Mouse (Mus musculus) neural tube, embryonic 13.5 days (tissue): ENCODE measurements at regions not wholly inside any gene's neighbourhood (a gene's known extent, or its start where the extent isn't known, plus 50 kb on each side); places are given as distances from the start of the nearest gene placed in this dataset.
A peak's percentile ranks its signal among the peaks of the same experiment; 100 is the strongest.

Source experiments
- ATAC-seq: fragments of 200-750 bp; cut with Nextera tagmentation; 2 replicates; pipeline ENCODE4 v1.8.0; 2017; ENCODE audit warnings: low read depth, mild to moderate bottlenecking, moderate TSS enrichment, moderate library complexity
- H3K27ac ChIP-seq: fragments of 300-500 bp; sonication (generic); replicated peaks from 2 replicates; pipeline ENCODE4 v1.5.1; 2015; ENCODE audit warnings: moderate library complexity, mild to moderate bottlenecking, inconsistent platforms
- H3K27me3 ChIP-seq: fragments of 300-500 bp; sonication (generic); 2 replicates; pipeline ENCODE4 v1.6.1; 2015; ENCODE audit warnings: mild to moderate bottlenecking, inconsistent platforms
- H3K36me3 ChIP-seq: fragments of 300-500 bp; sonication (generic); 2 replicates; pipeline ENCODE4 v1.6.1; 2015; ENCODE audit warnings: mild to moderate bottlenecking, inconsistent platforms
- H3K4me1 ChIP-seq: fragments of 300-500 bp; sonication (generic); replicated peaks from 2 replicates; pipeline ENCODE4 v1.6.1; 2015; ENCODE audit warnings: inconsistent platforms
- H3K4me2 ChIP-seq: fragments of 300-500 bp; sonication (generic); 2 replicates; pipeline ENCODE4 v1.6.1; 2015; ENCODE audit warnings: inconsistent platforms, mild to moderate bottlenecking, moderate library complexity
- H3K4me3 ChIP-seq: fragments of 300-500 bp; sonication (generic); 2 replicates; pipeline ENCODE4 v1.5.1; 2015; ENCODE audit warnings: mild to moderate bottlenecking, inconsistent platforms
- H3K9ac ChIP-seq: fragments of 300-500 bp; sonication (generic); 2 replicates; pipeline ENCODE4 v1.6.1; 2015; ENCODE audit warnings: moderate library complexity, mild to moderate bottlenecking, inconsistent platforms
- H3K9me3 ChIP-seq: fragments of 300-500 bp; sonication (generic); 2 replicates; pipeline ENCODE4 v1.6.1; 2016; ENCODE audit warnings: inconsistent platforms
- WGBS: fragments of 180-500 bp; shearing (Covaris S2); methylation state at CpG from one replicate; pipeline ENCODE4 v1.1.7; 2015; 5-methylcytosine and 5-hydroxymethylcytosine counted together

DNA sequence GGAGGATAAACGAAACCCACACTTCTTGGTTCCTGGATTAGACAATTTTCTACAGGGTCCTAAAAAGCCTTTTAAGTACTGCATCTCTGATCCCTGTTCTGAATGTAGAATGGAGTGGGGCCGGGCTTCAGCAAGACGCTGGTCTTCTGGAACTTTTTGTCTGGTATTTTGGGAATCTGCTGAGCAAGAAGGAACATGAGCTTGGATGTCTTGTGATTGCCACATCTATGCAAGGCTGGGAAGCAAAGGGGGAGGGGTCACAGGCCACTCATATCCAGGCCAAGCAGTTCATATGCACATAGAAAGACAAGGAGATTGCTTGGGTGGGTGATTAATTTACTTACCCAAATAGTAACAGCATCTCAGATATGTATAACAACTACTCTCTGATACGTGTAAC lies 121.5 kb downstream of the Evx1 start:
- Histone ChIP-seq H3K4me1 (no peaks in the 10 kb centered on the region), H3K27ac (no peak overlapping the region), H3K27me3 (no peaks in the 10 kb centered on the region), H3K9me3 (no peaks in the 10 kb centered on the region), H3K4me2 (no peak overlapping the region), H3K9ac (no peak overlapping the region), H3K36me3 (no peaks in the 10 kb centered on the region), H3K4me3 (no peak overlapping the region)
- ATAC-seq, result no peak
- WGBS, result 82% methylated on average over 4 of the region's 4 CpGs

DNA sequence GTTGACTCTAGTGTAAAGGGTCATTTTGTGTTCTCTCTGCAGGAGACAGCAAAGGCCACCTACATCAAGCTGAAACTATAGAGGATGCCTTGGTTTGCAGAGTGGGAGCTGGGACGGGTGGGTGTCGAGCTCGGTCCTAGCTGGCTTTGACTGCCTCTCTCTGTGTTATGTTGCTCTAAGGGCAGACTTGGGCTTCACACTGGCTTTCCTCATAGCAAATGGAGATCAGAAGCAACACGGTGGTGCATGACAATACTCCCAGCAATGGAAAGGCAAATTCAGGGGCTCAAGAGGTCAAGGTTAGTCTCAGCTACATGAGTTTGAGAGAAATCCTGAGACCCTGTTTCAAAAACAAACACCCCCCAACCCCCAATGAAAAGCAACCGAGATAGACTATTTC lies 122.1 kb downstream of the Evx1 start:
- H3K9me3 ChIP-seq, result no peaks in the 10 kb centered on the region
- H3K9ac ChIP-seq, result no peak overlapping the region
- H3K4me2 ChIP-seq, result no peak overlapping the region
- H3K27me3 ChIP-seq, result no peaks in the 10 kb centered on the region
- no peaks in the 10 kb centered on the region for H3K36me3 ChIP-seq
- H3K4me3 ChIP-seq, result no peak overlapping the region
- no peak for ATAC-seq
- 84% methylated on average over 5 of the region's 5 CpGs for WGBS
- H3K4me1 ChIP-seq, result no peaks in the 10 kb centered on the region
- H3K27ac ChIP-seq, result no peak overlapping the region

DNA sequence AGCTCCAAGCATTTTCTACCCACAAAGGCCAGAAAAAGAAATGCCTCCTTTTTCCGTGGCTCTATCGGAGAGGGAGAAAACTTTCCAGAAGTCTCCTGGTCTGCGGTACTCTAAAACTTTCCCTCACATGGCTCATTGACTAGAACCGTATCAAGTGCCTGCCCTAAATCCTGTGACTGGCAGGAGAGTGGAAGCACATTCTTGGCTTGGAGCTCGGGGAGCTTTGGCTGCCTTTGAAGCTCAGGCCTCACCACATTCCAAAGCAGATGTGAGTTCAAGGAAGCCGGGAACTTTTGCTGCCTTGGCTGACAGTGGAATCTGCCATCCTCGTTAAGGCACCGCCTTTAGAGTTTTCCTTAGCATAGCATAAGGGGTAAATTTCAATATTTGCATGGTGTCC lies 125.1 kb downstream of the Evx1 start:
- no peak overlapping the region for H3K27ac ChIP-seq
- no peak overlapping the region for H3K4me2 ChIP-seq
- 47% methylated on average over 8 of the region's 8 CpGs for WGBS
- no peak for ATAC-seq
- H3K9me3 ChIP-seq, result no peaks in the 10 kb centered on the region
- H3K36me3 ChIP-seq, result no peaks in the 10 kb centered on the region
- no peak overlapping the region for H3K9ac ChIP-seq
- no peaks in the 10 kb centered on the region; the same call in 1 of the 2 replicates for H3K27me3 ChIP-seq
- H3K4me3 ChIP-seq, result no peak overlapping the region
- H3K4me1 ChIP-seq, result peaks cover 5% of the 10 kb centered on the region

DNA sequence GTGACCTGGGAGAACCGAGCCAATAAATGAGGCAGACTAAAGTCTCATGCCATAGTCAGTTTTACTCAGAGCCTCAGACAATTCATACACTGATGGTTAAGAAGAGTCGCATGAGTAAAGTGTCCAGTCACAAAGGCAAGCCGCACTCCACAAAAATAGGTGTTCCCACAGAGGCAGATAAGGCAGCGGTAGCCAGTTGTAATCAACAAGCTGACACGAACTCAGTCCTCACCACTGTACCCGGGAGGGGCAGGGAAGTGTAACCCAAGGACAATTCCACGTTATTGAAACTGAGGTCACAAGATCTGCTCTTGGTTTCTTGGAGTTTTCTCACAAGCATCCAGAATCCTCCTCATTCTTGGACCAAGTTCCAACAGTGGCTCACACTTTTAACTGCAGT lies 125.9 kb downstream of the Evx1 start:
- Histone ChIP-seq H3K4me2 (no peak overlapping the region), H3K27me3 (peaks cover 5% of the 10 kb centered on the region), H3K9me3 (no peaks in the 10 kb centered on the region), H3K36me3 (no peaks in the 10 kb centered on the region), H3K9ac (no peak overlapping the region), H3K4me3 (no peak overlapping the region), H3K4me1 (peaks cover 8% of the 10 kb centered on the region), H3K27ac (no peak overlapping the region)
- 91% methylated on average over 7 of the region's 7 CpGs for WGBS
- no peak for ATAC-seq

DNA sequence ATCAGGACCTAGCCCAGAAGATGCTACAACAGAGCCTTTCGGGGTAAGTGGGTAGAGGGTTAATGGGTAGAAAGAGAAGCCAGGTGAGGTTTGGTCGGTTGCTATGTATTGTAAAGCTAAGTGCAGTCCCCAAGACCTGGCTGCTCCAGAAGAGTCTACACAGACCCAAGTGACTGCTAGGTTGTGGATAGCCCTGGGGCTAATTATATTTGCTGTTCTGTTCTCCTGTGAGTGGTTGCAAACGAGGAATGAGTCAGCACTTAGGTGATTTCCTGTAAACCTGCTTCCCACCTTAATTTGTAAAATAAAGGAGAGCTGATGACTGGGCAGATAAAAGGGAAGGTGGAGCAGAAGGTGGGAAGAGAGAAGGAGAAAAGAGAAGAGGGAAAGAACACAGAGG lies 126.9 kb downstream of the Evx1 start:
- Histone ChIP-seq H3K4me3 (no peak overlapping the region), H3K9ac (no peak overlapping the region), H3K27me3 (peaks cover 9% of the 10 kb centered on the region), H3K4me2 (no peak overlapping the region), H3K9me3 (no peaks in the 10 kb centered on the region), H3K27ac (no peak overlapping the region), H3K4me1 (peaks cover 8% of the 10 kb centered on the region), H3K36me3 (no peaks in the 10 kb centered on the region)
- WGBS, result 71% methylated on average over 3 of the region's 3 CpGs
- ATAC-seq, result no peak

DNA sequence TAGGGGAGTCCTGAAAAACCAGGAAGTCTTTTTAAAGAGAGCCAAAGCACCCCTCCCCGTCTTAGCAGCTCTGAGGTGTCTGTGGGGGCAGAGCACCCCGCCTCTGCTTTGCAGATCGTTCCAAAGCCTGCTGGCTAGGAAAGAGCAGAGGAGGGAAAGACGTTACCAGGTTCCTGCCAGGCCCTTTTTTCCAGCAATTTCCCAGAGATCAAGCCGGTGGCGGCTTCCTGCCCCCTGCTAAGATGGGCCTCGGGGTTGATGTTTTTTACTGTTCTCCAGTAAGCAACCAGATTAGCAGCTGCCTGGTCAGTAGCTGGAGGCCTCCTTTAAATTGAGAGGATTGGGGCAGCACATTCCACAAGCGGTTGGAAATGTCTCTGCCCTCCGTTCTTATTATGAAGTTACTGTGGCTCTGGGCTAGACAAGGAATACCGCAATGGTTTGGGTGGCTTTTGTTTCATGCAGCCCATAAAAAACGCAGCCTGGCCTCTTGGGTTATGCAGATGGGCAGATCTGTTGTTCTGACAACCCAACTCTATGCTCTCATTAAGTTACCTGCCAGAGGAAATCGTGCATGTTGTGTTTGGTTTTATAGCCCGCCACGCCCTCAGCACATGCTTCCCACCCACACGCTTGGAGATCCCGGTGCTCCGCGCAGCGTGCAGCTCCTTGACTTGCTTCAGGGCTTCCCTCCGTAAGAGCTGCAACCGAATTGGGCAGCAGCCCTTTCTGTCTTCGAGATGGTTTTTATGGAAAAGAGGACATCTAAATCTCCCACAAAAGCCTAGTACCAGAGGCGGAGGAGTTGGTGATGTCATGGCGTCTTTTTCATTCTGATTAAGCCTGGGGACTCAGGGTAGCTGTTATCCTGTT lies 130.1 kb downstream of the Evx1 start:
- Histone ChIP-seq H3K9me3 (no peaks in the 10 kb centered on the region), H3K36me3 (no peaks in the 10 kb centered on the region), H3K4me2 (peak overlapping the region; percentile 41), H3K4me3 (no peak overlapping the region), H3K27me3 (peaks cover 9% of the 10 kb centered on the region), H3K4me1 (peaks cover 8% of the 10 kb centered on the region), H3K9ac (peak overlapping the region; percentile 3; the same call in 1 of the 2 replicates), H3K27ac (no peak overlapping the region)
- WGBS, result 30% methylated on average over 24 of the region's 24 CpGs
- ATAC-seq, result no peak

DNA sequence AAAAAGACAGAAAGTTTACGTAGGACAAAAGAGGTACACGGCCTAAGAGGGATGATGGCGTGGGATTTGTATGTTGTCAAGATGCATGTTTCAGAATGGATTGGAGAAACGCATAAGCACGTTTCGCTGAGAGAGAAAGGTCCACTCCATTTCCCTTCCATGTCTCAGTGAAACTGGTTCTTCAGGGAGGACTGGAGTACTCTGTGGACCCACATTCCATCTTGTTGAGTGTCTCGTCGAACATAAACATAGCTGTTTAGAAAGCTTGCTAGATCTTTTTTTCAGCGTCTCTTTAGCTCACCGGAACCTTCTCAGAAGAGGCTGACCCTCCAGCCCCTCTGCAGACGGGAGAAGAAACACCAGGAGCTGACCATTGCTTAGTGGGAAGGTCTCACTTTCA lies 145.5 kb downstream of the Evx1 start:
- no peak overlapping the region for H3K9ac ChIP-seq
- 89% methylated on average over 11 of the region's 11 CpGs for WGBS
- no peaks in the 10 kb centered on the region for H3K4me1 ChIP-seq
- no peak overlapping the region for H3K4me2 ChIP-seq
- ATAC-seq, result no peak
- H3K36me3 ChIP-seq, result no peaks in the 10 kb centered on the region
- H3K4me3 ChIP-seq, result no peak overlapping the region
- no peaks in the 10 kb centered on the region; the same call in 1 of the 2 replicates for H3K9me3 ChIP-seq
- no peak overlapping the region for H3K27ac ChIP-seq
- H3K27me3 ChIP-seq, result 0 out of 2 replicates have a peak, but pooled peaks cover 3% of the 10 kb centered on the region

DNA sequence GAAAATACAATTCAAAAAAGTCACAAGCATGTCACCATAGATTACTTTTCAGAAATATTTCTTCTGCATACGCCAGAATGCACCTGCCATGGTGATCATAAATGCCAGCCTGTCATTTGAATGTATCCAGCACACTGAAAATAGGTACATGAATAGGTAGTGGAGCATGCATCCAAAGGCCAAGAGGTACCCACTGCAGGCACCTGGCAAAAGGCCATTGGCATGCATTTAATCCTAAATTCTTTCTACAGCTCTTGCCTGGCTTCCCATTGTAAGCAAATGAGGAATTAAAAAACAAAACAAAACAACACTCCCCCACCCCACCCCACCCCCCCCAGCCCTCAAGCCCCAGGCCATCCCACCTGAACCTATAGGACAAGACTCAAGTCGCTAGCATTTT lies 147.9 kb downstream of the Evx1 start:
- no peak for ATAC-seq
- Histone ChIP-seq H3K4me3 (no peak overlapping the region), H3K4me1 (no peaks in the 10 kb centered on the region), H3K9ac (no peak overlapping the region), H3K4me2 (no peak overlapping the region), H3K27ac (no peak overlapping the region), H3K27me3 (no peaks in the 10 kb centered on the region), H3K9me3 (no peaks in the 10 kb centered on the region; the same call in 1 of the 2 replicates), H3K36me3 (no peaks in the 10 kb centered on the region)
- 89% methylated on average over 2 of the region's 2 CpGs for WGBS

DNA sequence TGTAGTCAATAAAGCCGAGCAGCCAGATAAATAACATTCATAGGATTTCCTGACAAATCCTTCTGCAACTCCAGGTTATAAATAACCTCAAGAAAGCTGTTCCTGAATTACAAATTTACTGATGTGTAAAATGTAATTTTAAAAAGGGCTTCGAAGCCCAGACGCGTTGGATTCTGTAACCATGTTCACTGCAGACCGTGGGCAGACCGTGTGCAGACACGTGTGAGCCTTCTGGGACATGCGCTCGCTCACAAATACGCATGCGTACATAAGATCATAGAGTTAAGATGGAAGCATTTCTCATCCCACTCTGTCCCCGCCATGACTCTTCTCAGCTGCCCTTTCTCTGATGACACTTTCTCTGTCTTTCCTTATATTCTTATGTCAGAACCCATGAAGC lies 150.1 kb downstream of the Evx1 start:
- Histone ChIP-seq H3K9me3 (no peaks in the 10 kb centered on the region), H3K4me2 (no peak overlapping the region), H3K4me1 (no peaks in the 10 kb centered on the region), H3K27ac (no peak overlapping the region), H3K4me3 (no peak overlapping the region), H3K36me3 (no peaks in the 10 kb centered on the region), H3K27me3 (no peaks in the 10 kb centered on the region), H3K9ac (no peak overlapping the region)
- ATAC-seq, result no peak; the same call in 1 of the 2 replicates
- 62% methylated on average over 12 of the region's 12 CpGs for WGBS

DNA sequence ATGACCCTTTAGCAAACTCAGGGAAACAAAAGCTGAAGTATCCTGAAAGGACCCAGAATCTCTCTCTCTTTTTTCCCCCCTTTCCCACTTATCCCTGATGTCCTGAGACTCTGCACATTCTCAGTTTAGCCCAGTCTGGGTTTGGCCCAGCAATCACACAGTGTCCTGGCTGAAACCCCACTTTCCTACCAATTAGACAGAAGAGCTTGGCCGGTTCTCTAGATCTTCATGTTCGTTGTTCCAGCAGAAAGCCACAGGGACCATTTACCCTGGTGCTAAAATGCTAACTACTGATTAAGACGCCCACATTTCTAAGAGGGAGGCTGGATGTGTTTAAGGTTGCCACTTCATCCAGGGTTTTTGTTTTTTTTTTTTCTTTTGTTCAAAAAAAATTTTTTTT lies 151.3 kb downstream of the Evx1 start:
- Histone ChIP-seq H3K4me2 (no peak overlapping the region), H3K9me3 (no peaks in the 10 kb centered on the region), H3K27me3 (no peaks in the 10 kb centered on the region), H3K9ac (no peak overlapping the region), H3K36me3 (no peaks in the 10 kb centered on the region), H3K4me3 (no peak overlapping the region), H3K27ac (no peak overlapping the region), H3K4me1 (no peaks in the 10 kb centered on the region)
- ATAC-seq, result no peak
- 77% methylated on average over 3 of the region's 3 CpGs for WGBS

DNA sequence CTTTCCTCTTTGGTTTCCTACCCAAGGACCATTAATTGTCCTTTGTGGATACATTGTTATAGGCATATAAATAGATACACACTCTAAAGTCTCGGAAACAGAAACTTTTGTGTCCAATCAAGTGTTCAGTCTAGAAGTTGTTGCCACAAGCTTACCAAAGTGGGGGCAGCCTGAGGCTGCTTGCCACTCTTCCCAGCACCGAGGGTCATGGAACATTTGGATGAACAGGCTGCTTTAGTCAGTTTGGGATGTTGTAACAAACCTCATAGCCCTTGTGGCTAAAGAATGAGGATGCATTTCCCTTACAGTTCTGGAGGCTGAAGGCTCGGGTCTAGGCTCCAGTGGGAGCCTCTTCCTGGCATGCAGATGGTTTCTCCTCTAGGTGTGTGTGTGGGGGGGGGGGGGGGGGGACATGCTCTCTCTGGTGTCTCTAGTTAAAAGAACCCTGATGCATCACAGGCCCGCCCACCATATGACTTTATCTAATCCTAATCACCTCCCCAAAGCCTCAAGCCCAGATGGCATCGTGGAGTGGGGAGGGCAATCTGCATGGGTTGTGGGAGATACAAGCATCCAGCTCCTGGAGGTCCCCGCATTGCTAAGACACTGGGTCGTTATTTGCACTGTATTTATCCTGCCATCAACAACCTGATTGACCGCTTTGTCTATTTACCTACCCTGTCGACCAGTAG lies 152.7 kb downstream of the Evx1 start:
- Histone ChIP-seq H3K27ac (no peak overlapping the region), H3K4me3 (no peak overlapping the region), H3K27me3 (no peaks in the 10 kb centered on the region), H3K9ac (no peak overlapping the region), H3K4me1 (no peaks in the 10 kb centered on the region), H3K36me3 (no peaks in the 10 kb centered on the region), H3K4me2 (no peak overlapping the region), H3K9me3 (no peaks in the 10 kb centered on the region)
- ATAC-seq, result no peak
- 84% methylated on average over 9 of the region's 9 CpGs for WGBS

DNA sequence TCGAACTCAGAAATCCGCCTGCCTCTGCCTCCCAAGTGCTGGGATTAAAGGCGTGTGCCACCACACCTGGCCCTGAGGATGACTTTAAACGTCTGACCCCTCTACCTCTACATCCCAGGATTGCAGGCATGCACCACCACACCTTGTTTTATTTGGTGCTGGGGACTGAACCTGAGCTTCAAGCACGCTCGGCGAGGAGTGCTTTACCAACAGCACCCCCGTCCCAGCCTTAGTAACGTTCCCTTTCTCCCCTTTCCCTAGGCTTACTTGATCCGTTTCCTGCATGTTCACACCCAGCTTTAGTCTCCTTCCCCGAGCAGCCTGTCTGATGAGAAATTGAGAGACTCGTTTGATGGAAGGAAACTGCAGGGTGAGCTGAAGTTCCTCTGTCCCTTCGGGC lies 157.5 kb downstream of the Evx1 start:
- H3K9ac ChIP-seq, result no peak overlapping the region
- WGBS, result 85% methylated on average over 13 of the region's 13 CpGs
- H3K4me2 ChIP-seq, result no peak overlapping the region
- ATAC-seq, result no peak
- H3K4me3 ChIP-seq, result no peak overlapping the region
- H3K9me3 ChIP-seq, result no peaks in the 10 kb centered on the region
- H3K4me1 ChIP-seq, result peaks cover 8% of the 10 kb centered on the region; the same call in 1 of the 2 replicates
- no peaks in the 10 kb centered on the region for H3K27me3 ChIP-seq
- H3K36me3 ChIP-seq, result no peaks in the 10 kb centered on the region
- H3K27ac ChIP-seq, result no peak overlapping the region
